Mouse (Mus musculus) heart, postnatal 4 days (tissue): ENCODE measurements around the gene Dap3. TPM values are rescaled to one million over a fixed set of nuclear protein-coding genes. Genes with fewer than 3 reads are reported as not detected.
"Not testable (repeated sequence)": the region's sequence is repeated elsewhere in the genome, so short reads cannot be mapped to it uniquely, and the experiment has no call there.

Experiments
- DNase-seq: peaks from one replicate; pipeline ENCODE4 v3.0.0; 2021
- total RNA-seq, 2 experiments: library from RNA; stranded (reverse); gene quantifications; 2 replicates each; pipeline ENCODE4 v1.2.3; 2021

Dap3 gene
- total RNA-seq, result 100 to 1,000 TPM; 102 to 114 TPM

GRCm38 (mm10) chr3:88950576-88951326, at the start of gene Dap3, which contains the start of gene Ash1l:
Gene Dap3 (minus strand): TSS chr3:88951181.
Gene Ash1l (plus strand): TSS chr3:88950622.
- DNase-seq, result peak; percentile 80

DNA sequence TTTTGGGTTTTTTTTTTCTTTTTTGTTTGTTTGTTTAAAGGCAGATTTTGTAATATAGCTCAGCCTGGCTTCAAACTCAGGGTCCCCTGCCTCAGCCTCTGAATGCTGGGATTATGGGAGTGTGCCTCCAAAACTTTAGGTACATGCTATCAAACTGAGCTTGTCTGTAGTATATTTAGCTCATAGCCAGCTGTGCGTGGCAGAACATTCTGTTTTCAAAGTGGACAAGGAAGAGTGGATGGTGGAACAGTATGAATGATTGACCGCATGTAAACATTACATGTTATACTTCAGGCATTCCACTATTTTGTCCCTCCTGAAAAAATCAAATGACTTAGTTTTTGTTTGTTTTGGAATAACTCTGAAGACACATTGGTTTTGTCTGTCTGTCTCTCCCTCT, 41.8 kb upstream of the Dap3 start:
- no peak for DNase-seq

DNA sequence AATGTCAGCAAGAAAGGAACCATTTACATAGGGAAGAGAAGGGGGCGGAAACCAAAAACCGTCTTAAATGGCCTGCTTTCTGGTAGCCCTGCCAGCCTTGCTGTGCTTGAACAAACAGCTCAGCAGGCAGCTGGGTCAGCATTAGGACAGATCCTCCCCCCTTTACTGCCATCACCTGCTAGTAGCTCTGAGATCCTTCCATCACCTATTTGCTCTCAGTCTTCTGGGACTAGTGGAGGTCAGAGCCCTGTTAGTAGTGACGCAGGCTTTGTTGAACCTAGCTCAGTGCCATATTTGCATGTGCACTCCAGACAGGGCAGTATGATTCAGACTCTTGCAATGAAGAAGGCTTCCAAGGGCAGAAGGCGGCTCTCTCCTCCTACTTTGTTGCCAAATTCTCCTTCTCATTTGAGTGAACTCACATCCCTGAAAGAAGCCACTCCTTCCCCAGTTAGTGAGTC, 33.0 kb upstream of the Dap3 start:
- no peak for DNase-seq

GRCm38 (mm10) chr3:88981206-88982010, 30.4 kb upstream of the Dap3 start:
- no peak for DNase-seq

- no peak for DNase-seq
Observed at GRCm38 (mm10) chr3:88975012-88975411, 24.0 kb upstream of the Dap3 start.

DNA sequence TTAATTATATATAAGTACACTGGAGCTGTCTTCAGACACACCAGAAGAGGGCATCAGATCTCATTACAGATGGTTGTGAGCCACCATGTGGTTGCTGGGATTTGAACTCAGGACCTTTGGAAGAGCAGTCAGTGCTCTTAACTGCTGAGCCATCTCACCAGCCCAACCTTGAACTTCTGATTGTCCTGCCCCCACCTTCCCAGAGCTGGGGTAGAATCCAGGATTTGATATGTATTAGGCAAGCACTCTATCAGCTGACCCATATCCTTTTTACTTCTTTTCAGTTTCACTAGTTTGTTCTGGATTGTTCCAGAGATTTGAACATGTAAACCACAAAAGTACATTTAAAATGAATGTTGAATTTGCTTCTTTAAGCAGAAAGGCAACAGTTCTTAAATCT, 12.2 kb upstream of the Dap3 start:
- DNase-seq, result not testable (repeated sequence)

- no peak for DNase-seq
Observed at GRCm38 (mm10) chr3:88953736-88954135, 2.8 kb upstream of the Dap3 start.

- DNase-seq, result no peak
Observed at GRCm38 (mm10) chr3:88953246-88953645, 2.3 kb upstream of the Dap3 start.

- DNase-seq, result no peak
Observed at GRCm38 (mm10) chr3:88951327-88951800, 383 bp upstream of the Dap3 start.

DNA sequence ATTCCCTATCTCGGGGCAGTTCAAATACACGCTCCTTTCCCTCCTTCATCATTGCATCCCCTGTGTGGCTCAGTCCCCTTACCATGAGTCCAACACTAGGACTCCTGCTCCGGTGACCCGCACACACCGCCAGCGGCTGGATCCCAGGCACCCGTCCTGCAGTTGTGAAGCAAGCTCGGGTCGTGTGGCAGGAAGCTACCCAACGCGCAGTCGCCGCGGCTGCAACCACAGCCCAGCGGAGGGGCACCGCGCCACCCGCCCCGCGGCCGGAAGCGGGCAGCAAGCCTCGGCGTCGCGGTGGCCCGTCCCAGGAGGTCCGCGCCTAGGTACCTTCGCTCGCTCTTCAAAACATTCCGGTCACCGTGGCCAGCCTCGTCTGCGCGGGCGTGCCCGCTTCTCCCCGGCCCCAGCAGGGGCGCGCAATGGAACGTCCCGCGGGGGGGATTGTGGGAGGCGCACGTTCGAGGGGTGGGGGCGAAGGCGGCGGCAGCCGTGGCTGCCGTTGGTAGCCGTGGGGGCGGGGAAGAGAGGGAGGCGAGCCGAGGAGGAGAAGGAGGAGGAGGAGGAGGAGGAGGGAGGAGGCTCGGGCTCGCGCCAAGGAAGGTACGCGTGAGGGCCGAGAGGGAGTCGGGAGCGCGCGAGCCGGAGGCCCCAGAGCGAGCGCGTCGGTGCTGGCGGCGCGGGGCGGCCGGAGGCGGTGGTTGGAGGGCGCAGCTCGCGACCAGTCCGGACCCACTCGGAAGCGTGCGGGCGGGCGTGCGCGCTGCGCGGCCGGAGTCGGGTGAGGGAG, 1.0 kb downstream of the Dap3 start:
- peak; percentile 94 for DNase-seq

- no peak for DNase-seq
Observed at GRCm38 (mm10) chr3:88944109-88944508, 6.9 kb downstream of the Dap3 start.

GRCm38 (mm10) chr3:88942316-88942880, 8.6 kb downstream of the Dap3 start:
- DNase-seq, result no peak

DNA sequence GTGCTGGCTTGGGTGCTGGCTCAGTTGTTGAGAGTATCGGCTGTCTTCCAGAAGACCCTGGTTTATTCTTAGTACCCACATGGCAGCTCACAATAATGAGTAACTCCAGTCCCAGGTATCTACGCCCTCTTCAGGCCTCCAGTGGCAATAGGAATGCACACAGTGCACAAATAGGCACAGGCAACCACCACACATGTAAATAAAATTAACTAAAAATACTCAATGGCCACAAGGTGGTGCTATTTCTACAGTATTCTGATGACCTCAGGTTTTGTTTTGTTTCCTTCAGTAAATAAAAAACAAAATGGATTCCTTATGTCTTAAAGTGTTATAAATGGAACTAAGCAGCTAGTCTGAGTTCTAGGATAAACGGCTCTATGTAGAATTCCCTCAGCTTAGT, 11.2 kb downstream of the Dap3 start:
- DNase-seq, result no peak

DNA sequence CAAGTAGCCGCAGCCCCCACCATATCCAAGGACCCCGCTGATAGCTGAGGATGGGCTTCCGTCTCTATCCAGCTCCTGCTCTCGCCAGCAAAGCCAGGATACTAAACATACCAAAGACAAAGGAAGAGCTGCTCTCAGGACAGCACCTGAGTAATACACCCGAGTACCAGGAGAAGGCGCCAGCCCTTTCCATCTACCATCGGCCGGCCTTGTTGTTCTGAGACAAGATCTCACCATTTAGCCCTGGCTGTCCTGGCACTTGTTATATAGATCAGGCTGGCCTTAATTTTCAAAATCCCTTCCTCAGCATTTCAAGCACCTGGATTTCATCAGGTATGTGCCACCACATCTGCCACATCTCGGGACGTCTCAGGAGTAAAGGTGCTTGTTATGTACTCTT, 11.9 kb downstream of the Dap3 start:
- DNase-seq, result no peak

GRCm38 (mm10) chr3:88929501-88929900, 21.5 kb downstream of the Dap3 start:
- no peak for DNase-seq

GRCm38 (mm10) chr3:88925651-88926050, 25.3 kb downstream of the Dap3 start:
- DNase-seq, result no peak

- peak; percentile 62 for DNase-seq
Observed at GRCm38 (mm10) chr3:88923989-88924591, 26.9 kb downstream of the Dap3 start.

- DNase-seq, result peak; percentile 56
Observed at GRCm38 (mm10) chr3:88921411-88921810, 29.6 kb downstream of the Dap3 start.

DNA sequence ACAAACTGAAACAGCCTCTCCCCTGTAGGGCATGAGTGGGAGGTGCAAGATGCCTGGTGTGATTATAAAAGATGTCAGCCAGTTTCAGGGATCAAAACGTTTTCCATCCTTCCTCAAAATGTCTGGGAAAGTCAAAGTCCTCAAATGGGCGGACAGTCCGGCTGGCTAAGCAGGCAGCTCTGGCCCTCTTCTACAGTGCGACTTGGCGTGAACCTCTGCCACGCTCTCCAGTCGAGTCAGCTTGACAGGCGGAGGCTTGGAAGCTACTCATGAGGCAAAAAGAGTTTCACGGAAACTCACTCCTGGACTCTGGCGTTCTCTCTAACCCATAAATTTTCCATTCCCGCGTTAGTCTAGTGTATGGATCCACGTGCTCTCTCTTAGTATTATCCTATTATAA, 32.0 kb downstream of the Dap3 start:
- DNase-seq, result no peak

- no peak for DNase-seq
Observed at GRCm38 (mm10) chr3:88914384-88914810, 36.6 kb downstream of the Dap3 start.

- peak; percentile 92 for DNase-seq
Observed at GRCm38 (mm10) chr3:88913511-88914383, 37.2 kb downstream of the Dap3 start, which contains the start of gene Msto1. Gene Msto1 (minus strand): TSS chr3:88913999.
